Mouse (Mus musculus): ENCODE measurements at regions not wholly inside any gene's neighbourhood (a gene's known extent, or its start where the extent isn't known, plus 50 kb on each side); places are given as distances from the start of the nearest gene placed in this dataset.

DNA sequence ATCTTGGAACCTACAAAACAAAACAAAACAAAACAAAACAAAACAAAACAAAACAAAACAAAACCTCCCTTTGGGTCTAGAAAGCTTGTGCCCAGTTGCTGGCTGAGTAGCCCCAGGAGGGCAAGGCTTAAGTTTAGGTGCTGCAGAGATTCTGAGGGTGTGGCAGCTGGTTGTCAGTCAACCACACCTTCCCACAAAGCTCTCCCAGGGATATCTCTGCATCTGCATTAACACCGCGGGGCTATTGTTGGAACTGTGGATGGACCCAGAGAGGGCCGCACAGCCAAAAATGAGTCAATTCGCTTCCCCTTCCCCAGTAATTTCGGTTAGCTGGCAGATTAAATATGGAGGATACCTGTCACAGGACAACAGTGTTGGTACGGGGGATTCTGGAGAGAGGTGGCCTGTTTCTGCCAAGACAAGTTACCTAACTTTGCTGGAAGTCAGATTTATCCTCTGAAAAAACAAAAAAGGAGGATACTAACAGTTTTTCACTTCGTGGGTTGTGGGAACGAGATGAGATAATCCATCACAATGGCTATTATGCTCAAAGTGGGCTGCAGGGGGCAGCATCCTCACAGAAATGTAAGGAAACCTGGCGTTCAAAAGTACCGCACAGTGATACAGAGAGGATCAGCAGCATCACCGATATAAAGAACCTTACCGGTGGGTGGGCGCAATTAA, 96.7 kb downstream of the 1500009L16Rik start:
- DNase-seq, result peak; percentile 63

DNA sequence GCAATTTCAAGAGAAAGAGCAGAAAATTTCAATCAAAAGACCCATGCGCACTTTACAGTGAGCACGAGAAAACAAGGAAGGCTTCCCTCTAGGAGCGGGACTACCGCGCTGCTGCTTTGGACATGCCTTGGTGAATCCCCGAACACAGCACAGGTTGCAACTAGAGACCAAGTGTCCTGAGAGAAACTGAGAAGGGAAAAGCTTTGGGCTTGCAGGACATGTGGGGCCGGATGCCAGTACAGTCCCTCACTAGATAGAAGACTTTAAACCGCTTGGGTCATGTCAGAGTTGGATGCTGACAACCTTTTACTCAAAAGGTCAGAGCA, 97.2 kb downstream of the 1500009L16Rik start:
- DNase-seq, result no peak

DNA sequence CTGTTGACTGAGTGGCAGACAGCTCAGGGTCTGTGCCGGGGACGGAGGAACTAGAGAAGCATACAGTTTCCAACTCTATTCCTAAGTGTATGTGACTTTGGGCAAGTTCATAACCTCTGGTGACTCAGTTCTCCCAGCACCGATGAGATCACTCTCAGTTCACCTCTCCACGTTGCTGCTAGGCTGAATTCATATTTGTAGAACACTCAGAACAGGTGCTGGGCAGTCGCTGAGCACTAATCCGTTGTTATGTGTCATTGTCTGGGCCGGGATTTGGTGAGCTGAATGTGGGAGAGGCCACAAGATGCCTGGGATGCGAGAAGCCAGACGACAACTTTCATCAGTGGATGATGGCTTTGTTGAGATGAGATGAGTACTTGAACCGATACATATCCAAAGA, 98.4 kb downstream of the 1500009L16Rik start:
- no peak for DNase-seq

DNA sequence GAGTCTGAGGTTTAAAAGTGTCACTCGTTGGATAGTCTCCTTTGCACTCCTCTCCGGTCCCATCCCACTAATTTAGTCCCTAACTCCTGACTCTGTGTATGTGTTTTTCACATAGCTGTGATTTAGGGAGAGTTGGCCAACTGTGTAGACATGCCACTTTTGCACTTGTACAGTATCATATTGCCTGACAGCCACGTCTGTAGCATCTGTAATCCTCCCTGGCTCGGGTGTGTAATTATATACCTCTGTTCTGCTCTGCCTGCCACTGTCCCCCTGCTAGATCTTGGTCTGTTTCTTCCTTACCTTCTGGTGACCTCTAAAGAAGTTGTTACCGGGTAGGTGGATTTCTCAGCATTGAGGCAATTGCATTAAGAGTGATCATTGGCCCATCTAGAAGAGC, 103.4 kb downstream of the 1500009L16Rik start:
- no peak for DNase-seq

DNA sequence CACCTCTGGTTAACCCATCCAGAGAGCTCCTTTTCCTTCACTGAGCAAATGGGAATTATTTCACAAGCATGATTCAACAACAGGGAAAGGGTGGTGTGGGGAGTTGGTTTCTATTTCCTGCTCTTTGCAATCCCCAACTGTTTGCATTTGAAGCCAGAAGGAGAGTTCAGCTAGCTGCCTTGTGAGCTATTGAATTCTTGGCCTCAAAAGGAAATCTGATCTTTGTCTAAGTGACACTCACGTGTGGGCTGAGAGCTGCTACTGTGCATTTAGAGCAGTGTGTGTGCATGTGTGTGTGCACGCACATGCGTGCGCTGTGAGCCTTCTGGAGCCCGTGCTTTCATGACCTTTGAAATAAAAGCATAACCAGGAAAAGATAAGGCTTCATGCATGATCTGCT, 113.7 kb downstream of the 1500009L16Rik start:
- DNase-seq, result no peak

DNA sequence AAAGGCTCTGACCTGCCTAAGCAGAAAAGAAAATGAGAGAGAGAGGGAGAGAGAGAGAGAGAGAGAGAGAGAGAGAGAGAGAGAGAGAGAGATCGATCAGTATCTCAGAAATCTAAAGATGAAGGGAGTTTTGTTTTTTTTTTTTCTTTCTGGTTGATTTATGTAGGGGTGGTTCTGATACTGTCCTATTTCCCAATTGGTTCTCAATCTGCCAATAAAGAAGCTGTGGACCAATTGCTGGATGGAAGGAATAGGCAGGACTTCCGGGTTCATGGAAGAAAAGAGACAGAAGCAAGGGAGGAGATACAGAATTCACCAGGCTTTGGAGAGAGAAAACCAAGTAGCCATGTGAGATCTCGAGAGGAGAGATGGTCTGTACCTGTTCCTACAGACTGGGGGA, 117.6 kb downstream of the 1500009L16Rik start:
- no peak for DNase-seq

DNA sequence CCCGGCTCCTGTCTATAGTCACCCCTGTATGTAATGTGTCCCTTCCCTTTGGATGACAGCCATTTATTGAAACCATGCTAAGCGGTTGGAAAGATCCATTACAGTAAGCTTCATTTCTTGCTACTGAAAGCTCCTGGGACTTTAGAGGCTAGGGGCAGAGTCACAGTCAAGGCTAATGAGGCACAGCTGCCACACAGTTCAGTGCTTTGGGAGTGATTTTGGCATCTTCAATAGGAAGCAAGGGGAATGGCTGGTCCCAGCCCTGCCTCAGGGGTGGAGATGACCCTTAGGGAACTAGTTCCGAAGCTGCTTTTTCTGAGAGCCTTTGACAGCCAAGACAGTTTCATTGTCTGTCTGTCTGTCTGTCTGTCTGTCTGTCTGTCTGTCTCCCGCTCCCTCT, 128.2 kb downstream of the 1500009L16Rik start:
- DNase-seq, result no peak

DNA sequence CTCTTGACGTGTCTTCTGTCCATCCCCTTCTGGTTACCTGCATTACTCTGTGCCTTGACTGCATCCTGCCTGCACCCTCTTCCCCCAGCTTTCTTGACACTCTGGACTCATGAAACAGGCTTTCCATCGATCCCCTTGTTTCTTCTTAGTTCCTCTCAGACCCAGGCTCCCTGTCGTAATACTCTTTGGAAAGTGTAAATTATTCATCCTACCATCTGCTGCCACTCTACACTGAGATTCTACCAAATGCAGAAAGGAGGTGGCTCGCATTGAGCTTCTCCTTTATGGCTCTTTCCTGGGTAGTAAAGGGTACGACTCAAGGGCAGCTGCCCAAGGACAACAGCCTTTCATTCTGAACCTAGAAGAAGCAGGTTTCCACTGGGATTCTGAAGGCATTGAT, 129.5 kb downstream of the 1500009L16Rik start:
- no peak for DNase-seq

DNA sequence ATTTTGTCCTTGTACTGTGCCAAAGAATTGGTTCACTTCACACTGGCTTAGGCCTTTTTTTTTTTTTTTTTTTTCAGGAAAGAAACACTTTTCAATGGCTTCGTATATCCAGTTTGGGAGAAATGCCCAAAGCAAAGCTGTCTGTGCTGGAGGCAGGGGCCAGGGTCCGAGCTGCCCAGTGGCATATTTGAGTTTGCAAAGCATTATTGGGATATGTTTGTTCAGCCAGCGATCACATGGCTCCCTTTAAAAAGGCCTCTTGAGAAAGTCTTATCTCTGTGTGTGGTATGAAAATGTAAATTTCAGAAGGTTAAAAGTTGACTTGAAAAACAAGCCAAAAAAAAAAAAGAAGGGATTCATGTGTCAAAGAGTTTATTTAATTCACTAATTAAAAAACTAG, 130.1 kb downstream of the 1500009L16Rik start:
- no peak for DNase-seq

DNA sequence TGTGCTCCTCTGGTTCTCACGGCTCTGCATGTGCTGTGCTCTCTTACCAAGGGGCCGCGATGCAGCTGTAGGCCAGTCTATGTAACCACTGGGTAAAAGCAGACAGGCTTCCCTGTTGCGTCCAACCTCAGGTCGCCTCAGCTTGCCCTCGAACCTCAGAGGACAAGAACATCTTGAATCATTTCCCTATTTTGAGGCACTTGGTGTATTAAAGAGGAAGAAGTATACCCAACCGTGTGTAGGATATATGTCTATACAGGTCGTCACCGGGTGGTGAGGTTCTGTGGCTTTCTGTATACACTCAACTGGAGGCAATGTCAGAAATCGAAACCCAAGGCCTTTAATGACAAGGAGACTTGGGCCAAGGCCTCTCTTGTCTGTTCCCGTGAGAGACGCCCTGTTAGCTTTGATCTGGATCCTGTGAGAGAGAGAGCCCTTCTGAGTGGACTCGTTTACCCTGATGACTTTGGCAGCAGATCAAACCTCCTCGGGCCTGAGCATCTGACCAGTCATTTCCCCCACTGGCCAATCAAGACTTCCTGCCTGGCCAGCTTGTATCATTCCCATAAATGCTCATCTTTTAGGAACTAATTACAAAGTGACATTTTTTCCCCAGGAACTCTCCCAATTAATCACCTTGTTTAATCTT, 135.3 kb downstream of the 1500009L16Rik start:
- peak; percentile 60 for DNase-seq

DNA sequence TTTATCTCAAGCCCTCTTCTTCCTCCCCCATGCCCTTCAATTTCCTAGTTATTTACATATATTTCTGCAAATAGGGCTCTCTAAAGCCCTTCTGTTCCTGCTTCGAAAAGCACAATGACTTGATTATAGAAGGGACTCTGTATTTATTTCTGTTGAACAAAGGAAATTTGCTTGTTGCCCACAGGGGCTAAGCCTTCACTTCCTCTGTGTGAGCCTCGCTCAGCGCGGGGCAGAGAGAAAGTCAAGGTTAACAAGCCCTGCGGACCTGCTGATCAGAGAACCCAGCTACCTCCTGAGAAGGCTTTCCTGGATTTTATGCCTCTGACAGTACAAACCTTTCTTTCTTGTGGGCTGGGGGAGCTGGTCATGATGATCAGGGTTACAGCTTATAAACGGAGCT, 136.0 kb downstream of the 1500009L16Rik start:
- peak; percentile 13 for DNase-seq

DNA sequence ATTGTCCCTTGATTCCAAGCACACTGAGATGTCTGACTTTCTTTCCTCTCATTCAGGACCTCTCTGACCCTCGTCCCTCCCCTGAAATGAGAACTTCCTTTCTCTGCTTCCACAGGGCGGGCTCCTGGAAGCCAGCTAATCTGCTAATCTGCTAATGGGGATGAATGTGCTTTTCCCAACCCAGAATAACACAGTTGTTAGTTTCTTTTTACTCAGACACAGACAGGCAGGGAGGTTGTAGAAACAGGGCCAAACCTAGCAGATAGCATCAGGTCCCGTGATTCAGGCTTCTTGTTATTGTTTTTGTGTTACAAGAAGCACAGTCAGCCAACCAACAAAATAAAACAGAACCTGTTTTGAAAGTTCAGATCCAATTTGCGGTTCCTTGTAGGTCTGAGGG, 137.0 kb downstream of the 1500009L16Rik start:
- no peak for DNase-seq

DNA sequence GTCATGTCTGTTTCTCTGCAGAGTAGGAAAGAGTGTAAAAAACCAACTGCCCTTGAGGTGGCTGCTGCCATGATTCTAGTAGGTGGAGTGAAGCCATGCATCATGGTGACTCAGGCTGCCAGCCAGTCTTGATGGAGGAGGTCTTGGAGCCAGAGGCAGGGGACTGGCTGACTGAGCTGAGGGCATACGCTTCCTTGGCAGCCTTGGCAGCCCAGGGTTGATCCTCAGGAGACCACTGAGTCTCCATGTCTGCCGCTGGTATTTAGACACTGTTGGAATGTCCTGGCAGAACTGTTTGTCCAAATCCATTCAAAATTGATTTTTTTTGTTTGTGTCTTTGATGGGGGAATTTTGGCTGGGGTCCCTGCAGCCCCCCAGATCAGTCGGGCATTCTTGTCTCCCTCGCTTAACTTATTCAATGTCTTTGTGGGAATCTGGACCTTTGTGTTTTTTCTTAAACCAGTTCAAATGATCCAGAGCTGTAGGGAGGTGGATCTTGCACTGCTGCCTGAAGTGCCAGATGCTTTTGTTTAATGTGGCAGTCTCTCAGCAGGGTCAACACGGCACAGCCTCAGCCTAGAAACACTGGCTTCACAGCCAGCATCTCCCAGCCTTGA, 139.0 kb downstream of the 1500009L16Rik start:
- peak; percentile 78 for DNase-seq

DNA sequence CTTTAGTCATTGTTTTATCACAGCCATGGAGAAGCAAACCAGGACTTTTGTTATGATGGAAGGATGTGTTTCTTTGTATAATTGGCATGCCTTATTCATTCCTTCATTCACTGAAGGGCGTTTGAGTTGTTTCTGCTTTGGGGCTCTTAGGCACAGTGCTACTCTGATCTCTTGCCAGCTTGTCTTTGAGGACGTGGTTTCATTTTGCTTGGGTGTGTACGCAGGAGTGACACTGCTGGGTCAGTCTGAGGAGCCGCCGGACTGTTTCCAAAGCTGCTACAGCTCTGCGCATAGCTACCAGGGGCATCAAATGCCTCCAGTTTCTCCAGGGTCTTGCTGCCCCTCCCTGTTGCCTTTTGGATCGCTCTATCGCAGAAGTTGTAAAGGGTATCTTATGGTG, 141.9 kb downstream of the 1500009L16Rik start:
- peak; percentile 16 for DNase-seq

DNA sequence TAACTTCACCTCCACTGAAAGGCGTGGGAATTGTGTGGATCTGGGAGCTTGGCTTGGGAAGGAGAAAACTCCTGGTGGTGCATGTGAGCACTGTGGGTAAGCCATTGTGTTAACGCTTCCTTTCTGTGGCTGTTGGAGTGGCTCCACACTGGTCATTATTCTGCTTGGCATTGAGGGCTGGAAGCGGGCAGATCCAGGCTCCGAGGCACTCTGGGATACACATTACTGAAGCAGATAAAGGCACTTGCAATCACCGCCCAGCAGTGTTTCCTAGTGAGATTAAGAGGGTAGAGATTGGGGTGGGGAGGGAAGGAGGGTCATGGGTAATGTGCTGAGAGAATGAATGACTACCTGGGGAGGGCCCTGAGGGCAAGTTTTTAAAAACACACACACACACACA, 143.3 kb downstream of the 1500009L16Rik start:
- no peak for DNase-seq

DNA sequence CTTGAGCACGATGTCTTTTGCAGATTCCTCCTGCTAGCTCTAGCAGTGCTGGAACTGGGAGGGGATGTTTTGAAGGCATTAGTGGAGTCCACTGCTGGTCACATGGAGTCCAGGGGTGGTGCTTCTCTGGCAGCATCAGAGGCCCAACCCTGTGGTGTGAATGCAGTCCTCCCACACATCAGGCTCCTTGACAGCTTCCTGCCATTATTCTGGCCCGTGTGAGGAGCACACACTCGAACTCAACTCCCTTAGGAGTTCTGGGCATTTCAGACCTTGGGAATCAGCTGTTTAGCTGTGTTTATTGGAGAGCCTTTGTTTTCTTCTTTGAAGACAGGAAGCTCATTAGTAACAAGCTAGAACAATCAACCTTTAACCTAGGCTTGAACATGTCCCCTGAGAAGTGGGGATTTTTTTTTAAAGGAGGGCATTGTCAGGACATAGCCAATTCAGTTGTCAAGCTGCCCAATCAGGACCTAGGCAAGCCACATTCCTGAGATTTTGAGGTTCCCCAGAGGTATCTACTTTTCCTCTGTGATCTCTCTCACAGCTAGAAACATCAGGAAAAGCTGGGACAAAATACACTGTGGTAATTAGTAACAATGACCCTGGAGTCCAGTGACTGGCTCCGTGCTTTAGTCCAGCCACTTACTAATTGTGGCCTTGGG, 149.2 kb downstream of the 1500009L16Rik start:
- DNase-seq, result peak; percentile 19

DNA sequence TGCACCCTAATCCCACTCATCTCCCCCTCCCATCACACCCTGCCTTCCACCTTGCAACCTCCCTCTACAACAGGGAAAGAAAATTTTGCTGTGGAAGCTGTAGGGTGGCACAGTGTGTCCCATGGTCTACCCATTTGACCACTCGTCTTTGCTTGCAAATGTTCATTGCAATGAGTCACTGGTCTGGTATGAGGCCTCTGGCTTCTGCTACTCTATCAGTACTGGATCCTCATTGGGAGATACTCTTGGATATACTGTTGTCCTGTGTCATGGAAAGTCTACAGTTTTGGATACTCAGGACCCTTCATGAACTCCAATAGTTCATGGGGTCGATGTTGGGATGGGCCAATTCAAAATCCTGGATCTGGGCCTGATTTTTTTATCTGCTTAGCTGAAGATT, 156.1 kb downstream of the 1500009L16Rik start:
- DNase-seq, result no peak

DNA sequence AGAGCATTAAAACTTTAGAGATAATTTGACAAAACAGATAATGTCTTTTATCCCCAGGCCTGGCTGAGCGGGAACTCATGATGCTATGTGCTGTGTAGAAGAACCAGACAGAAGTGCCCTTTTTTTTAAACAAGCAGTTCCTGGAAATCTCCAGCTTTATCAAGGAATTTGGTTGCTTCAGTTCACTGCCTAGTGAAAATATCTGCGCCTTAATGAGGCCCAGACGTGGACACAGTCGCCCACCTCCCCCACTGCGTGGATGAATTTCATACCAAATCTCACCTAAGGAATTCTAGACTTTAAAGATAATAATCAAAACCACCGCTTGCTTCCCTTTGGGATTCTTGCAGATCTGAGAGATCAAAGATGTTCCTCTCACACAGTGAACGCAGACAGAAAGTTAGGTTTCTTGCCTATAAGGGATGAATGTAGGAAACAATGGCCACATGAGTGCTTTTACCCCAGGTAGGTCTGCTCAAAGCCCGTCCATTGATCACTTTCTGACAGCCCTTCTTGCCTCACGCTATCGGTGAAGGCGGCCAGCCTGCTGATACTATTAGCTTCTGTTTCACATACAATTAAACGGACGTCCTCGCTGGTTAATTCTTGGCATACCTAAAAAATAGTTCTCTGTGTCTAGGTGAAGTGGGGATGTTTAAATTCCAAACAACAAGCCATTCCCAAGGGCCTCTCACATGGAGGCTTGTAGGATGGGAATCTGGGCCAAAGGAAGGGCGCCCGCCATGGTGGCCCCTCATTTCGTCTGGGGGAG, 159.6 kb downstream of the 1500009L16Rik start:
- DNase-seq, result no peak

DNA sequence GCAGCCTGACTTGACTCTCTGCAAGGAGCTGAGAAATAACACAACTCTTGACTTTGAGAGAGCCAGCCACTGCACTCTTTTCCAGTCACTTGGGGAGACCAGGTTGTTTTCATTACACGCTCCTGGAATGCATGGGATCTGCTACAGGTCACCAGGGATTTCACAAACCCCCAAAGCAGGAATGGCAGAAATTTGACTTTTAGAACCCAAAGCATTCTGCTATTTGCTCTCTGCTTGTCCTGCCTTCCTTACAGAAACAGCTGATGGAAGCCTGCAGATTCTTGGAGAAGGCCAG, 160.2 kb downstream of the 1500009L16Rik start:
- DNase-seq, result no peak

DNA sequence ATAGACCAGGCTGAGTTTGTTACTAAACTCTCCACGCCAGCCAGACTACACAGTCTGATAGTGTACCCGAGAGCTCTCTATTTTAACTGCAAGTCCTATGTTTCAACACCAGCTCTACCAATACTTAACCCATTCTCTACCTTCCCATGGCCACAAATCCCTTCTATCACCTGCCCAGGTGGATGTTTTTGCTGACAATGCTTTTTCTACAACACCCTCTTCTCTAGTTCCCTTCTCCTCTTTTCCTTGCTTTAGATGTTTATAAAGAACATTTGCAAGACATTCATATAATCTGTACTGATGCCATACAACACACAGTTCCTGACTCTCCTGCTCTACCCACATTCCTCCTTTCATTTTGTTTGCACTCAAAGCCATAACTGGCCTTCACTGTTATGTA, 161.9 kb downstream of the 1500009L16Rik start:
- no peak for DNase-seq

DNA sequence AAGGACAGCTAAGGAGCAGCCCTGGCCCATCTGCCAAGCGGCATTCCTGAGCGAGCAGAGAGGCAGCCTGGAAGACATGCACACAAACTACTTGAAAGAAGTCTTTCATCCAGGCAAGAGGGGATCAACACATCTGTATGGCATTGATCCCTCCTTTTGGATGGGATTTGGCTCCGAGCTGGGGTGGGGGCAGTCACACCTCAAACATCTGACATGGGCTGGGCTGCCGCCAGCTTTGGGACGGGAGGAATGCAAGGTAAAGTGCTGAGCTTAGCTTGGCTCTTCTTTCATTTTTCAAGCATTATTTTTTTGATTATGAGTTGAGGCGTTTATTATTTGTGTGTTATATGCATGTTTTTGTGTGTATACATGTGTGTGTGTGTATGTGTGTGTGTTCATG, 165.9 kb downstream of the 1500009L16Rik start:
- DNase-seq, result no peak

DNA sequence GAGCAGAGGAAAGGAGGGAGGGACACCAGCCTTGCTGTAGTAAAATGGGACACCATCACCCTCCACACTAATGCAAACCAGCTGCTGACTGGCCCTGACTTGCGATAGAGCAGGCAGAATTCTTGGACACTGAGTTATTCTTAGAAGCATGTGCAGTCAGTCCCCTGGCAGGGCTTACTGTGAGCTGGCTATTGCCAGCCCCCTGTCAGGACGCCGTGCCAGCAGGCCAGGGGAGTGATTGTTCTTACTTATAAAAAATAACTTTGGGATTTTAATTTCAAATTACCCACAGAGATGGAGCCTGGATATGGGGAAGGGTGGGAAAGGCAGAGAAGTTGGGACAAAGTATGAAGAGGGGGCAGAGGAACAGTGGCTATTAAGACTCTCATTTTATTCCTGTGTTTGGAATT, 173.1 kb downstream of the 1500009L16Rik start:
- DNase-seq, result no peak

DNA sequence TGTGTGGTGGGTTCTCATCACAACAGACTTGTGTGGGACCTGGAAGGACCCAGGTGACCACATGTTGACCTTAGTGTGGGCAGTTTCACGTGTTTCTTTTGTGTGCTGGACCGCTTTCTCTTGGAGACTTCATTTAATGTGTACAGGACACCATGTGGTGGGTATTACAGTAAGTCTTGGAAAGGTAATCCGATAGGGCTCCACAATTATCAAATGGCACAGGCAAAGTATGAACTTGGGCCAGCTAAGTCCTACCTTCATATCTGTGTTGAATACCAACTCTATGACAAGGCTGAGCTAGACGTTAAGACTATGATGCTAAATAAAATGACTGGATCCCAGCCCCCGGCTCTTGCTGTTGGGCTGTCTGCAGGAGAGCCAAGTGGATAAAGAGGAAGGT, 173.5 kb downstream of the 1500009L16Rik start:
- no peak for DNase-seq
